Mouse (Mus musculus): ENCODE results near the gene Fbxo48. TPM values are rescaled to one million over a fixed set of nuclear protein-coding genes. Genes with fewer than 3 reads are reported as not detected.

Gene Fbxo48
- total RNA-seq, 2 experiments from 2014 or later = 7.3 to 7.9 TPM

- peak; percentile 79 for ATAC-seq (replicated peaks; ENCODE audit: poor library complexity, severe bottlenecking)
Measured at GRCm38 (mm10) chr11:16967806-16968205, 16.6 kb downstream of the Fbxo48 start.

- peak; percentile 93 for ATAC-seq (replicated peaks; ENCODE audit: poor library complexity, severe bottlenecking)
Measured at GRCm38 (mm10) chr11:16969650-16970049, 18.5 kb downstream of the Fbxo48 start.

- ATAC-seq (replicated peaks; ENCODE audit: poor library complexity, severe bottlenecking) = no peak
Measured at GRCm38 (mm10) chr11:16972027-16972426, 20.9 kb downstream of the Fbxo48 start.

- no peak for ATAC-seq (replicated peaks; ENCODE audit: poor library complexity, severe bottlenecking)
Measured at GRCm38 (mm10) chr11:16973086-16973485, 21.9 kb downstream of the Fbxo48 start.

GRCm38 (mm10) chr11:16976937-16977336, 25.8 kb downstream of the Fbxo48 start:
- ATAC-seq (replicated peaks; ENCODE audit: poor library complexity, severe bottlenecking) = peak; percentile 64

- ATAC-seq (replicated peaks; ENCODE audit: poor library complexity, severe bottlenecking) = peak; percentile 25
Measured at GRCm38 (mm10) chr11:16977611-16978010, 26.4 kb downstream of the Fbxo48 start.

GRCm38 (mm10) chr11:16978161-16978707, 27.1 kb downstream of the Fbxo48 start:
- ATAC-seq (replicated peaks; ENCODE audit: poor library complexity, severe bottlenecking) = peak; percentile 85

GRCm38 (mm10) chr11:16986550-16987187, 35.5 kb downstream of the Fbxo48 start:
- ATAC-seq (replicated peaks; ENCODE audit: poor library complexity, severe bottlenecking) = peak; percentile 20

GRCm38 (mm10) chr11:16987745-16988328, 36.7 kb downstream of the Fbxo48 start:
- ATAC-seq (replicated peaks; ENCODE audit: poor library complexity, severe bottlenecking) = peak; percentile 90

- ATAC-seq (replicated peaks; ENCODE audit: poor library complexity, severe bottlenecking) = no peak
Measured at GRCm38 (mm10) chr11:16989885-16990284, 38.7 kb downstream of the Fbxo48 start.

GRCm38 (mm10) chr11:16992880-16993279, 41.7 kb downstream of the Fbxo48 start:
- ATAC-seq (replicated peaks; ENCODE audit: poor library complexity, severe bottlenecking) = no peak

- ATAC-seq (replicated peaks; ENCODE audit: poor library complexity, severe bottlenecking) = no peak
Measured at GRCm38 (mm10) chr11:16996818-16997217, 45.6 kb downstream of the Fbxo48 start.

GRCm38 (mm10) chr11:16997465-16997864, 46.3 kb downstream of the Fbxo48 start:
- no peak for ATAC-seq (replicated peaks; ENCODE audit: poor library complexity, severe bottlenecking)

GRCm38 (mm10) chr11:16999387-16999786, 48.2 kb downstream of the Fbxo48 start:
- ATAC-seq (replicated peaks; ENCODE audit: poor library complexity, severe bottlenecking) = peak; percentile 57

GRCm38 (mm10) chr11:16999933-17000332, 48.8 kb downstream of the Fbxo48 start:
- no peak for ATAC-seq (replicated peaks; ENCODE audit: poor library complexity, severe bottlenecking)

- ATAC-seq (replicated peaks; ENCODE audit: poor library complexity, severe bottlenecking) = peak; percentile 29
Measured at GRCm38 (mm10) chr11:17000353-17001334, 49.5 kb downstream of the Fbxo48 start.

- peak; percentile 38 for ATAC-seq (replicated peaks; ENCODE audit: poor library complexity, severe bottlenecking)
Measured at GRCm38 (mm10) chr11:17002739-17003373, 51.7 kb downstream of the Fbxo48 start.

GRCm38 (mm10) chr11:17003757-17004156, 52.6 kb downstream of the Fbxo48 start:
- no peak for ATAC-seq (replicated peaks; ENCODE audit: poor library complexity, severe bottlenecking)
